Mouse (Mus musculus) G1E (cell line): ENCODE data around the gene Arhgef11.

Source experiments
- CTCF ChIP-seq: IDR thresholded peaks from 2 replicates; pipeline ENCODE4 v1.5.1; 2012; ENCODE audit warnings: low read depth, low read length, inconsistent platforms, mixed read lengths
- POLR2AphosphoS5 ChIP-seq: IDR thresholded peaks from 2 replicates; pipeline ENCODE4 v1.6.1; 2012; ENCODE audit warnings: low read depth, low read length, inconsistent platforms; ENCODE audit not compliant: insufficient replicate concordance
- TAL1 ChIP-seq: conservative IDR thresholded peaks from 2 replicates; pipeline ENCODE4 v1.6.1; 2012; ENCODE audit warnings: low read depth, low read length, inconsistent platforms, mixed read lengths

GRCm38 (mm10) chr3:87766284-87766667, 148.9 kb downstream of the Arhgef11 start:
- no peak for TF ChIP-seq CTCF
- TF ChIP-seq TAL1: no peak
- no peak for TF ChIP-seq POLR2AphosphoS5
